Comparison of ENCODE assay signal across 8 mouse cellular contexts in genomic region chr1:131074524-131074938, GRCm38 (mm10). TPM values are rescaled to one million over a fixed set of nuclear protein-coding genes. Genes with fewer than 3 reads are reported as not detected.
DNase-seq lines count a peak whose midpoint lies in the region; ATAC-seq lines count a peak whose summit lies in the region.

No protein-coding gene starts in this region.

- 87% methylated on average over 8 of the region's 8 CpGs for WGBS in forebrain, embryonic 10.5 days
- WGBS in forebrain, embryonic 11.5 days = 86% methylated on average over 8 of the region's 8 CpGs
- whole genome bisulfite sequencing in hindbrain, embryonic 12.5 days = 80% methylated on average over 8 of the region's 8 CpGs
- WGBS in liver, embryonic 16.5 days (ENCODE audit: insufficient replicate concordance) = 18% methylated on average over 8 of the region's 8 CpGs

- H3K4me2 ChIP-seq in forebrain, embryonic 11.5 days (ENCODE audit: low read depth, low read length, severe bottlenecking) = no peak overlapping the region
- no peak overlapping the region for H3K4me2 ChIP-seq in hindbrain, embryonic 12.5 days (replicated peaks)
- H3K4me2 ChIP-seq in liver, embryonic 16.5 days (ENCODE audit: low read depth, low read length) = peak overlapping the region; percentile 34; the same call in 1 of the 2 replicates

- no peak for ATAC-seq in forebrain, embryonic 11.5 days (replicated peaks; ENCODE audit: low FRiP score)
- no peak for ATAC-seq in hindbrain, embryonic 12.5 days (ENCODE audit: low FRiP score)
- no peak for ATAC-seq in liver, embryonic 16.5 days (ENCODE audit: low read depth)

- H3K9me3 ChIP-seq in forebrain, embryonic 10.5 days = no peaks in the 10 kb centered on the region
- H3K9me3 ChIP-seq in forebrain, embryonic 11.5 days (ENCODE audit: control insufficient read depth, low read length) = no peaks in the 10 kb centered on the region
- H3K9me3 ChIP-seq in hindbrain, embryonic 12.5 days (replicated peaks) = 0 out of 2 replicates have a peak, but pooled peaks cover 4% of the 10 kb centered on the region
- H3K9me3 ChIP-seq in liver, embryonic 16.5 days (replicated peaks; ENCODE audit: control insufficient read depth, low read length) = no peaks in the 10 kb centered on the region

- peaks cover 74% of the 10 kb centered on the region for H3K4me1 ChIP-seq in forebrain, embryonic 10.5 days
- H3K4me1 ChIP-seq in forebrain, embryonic 11.5 days (replicated peaks; ENCODE audit: control insufficient read depth, insufficient read depth, low read length) = peaks cover 17% of the 10 kb centered on the region
- peaks cover 55% of the 10 kb centered on the region for H3K4me1 ChIP-seq in brown adipose tissue, adult 24 weeks (ENCODE audit: control insufficient read depth, insufficient read depth, insufficient read length, low read length)
- H3K4me1 ChIP-seq in hindbrain, embryonic 12.5 days = peaks cover 43% of the 10 kb centered on the region
- peaks cover 44% of the 10 kb centered on the region for H3K4me1 ChIP-seq in liver, embryonic 16.5 days (ENCODE audit: control insufficient read depth, low read depth, low read length)

- H3K27ac ChIP-seq in forebrain, embryonic 10.5 days = peak overlapping the region; percentile 68
- no peak overlapping the region for H3K27ac ChIP-seq in forebrain, embryonic 11.5 days (ENCODE audit: low read depth, low read length)
- peak overlapping the region; percentile 65 for H3K27ac ChIP-seq in brown adipose tissue, adult 24 weeks (replicated peaks; ENCODE audit: low read depth, low read length)
- peak overlapping the region; percentile 24; the same call in 1 of the 2 replicates for H3K27ac ChIP-seq in hindbrain, embryonic 12.5 days
- H3K27ac ChIP-seq in liver, embryonic 16.5 days (ENCODE audit: low read length) = peak overlapping the region; percentile 59

- no peak for DNase-seq in forebrain, embryonic 10.5 days (ENCODE audit: extremely low spot score, low spot score)
- DNase-seq in forebrain, embryonic 11.5 days (ENCODE audit: low spot score) = no peak
- no peak for DNase-seq in ovary, postnatal 10 days (ENCODE audit: low spot score)
- no peak for DNase-seq in spleen, postnatal 10 days (ENCODE audit: low spot score in 2 of 2)
- DNase-seq in kidney, adult 9 months = no peak

- H3K27me3 ChIP-seq in forebrain, embryonic 10.5 days (ENCODE audit: poor library complexity, severe bottlenecking) = no peaks in the 10 kb centered on the region
- H3K27me3 ChIP-seq in forebrain, embryonic 11.5 days (ENCODE audit: control insufficient read depth, insufficient read depth, low read length) = no peaks in the 10 kb centered on the region
- H3K27me3 ChIP-seq in hindbrain, embryonic 12.5 days = no peaks in the 10 kb centered on the region
- no peaks in the 10 kb centered on the region for H3K27me3 ChIP-seq in liver, embryonic 16.5 days (ENCODE audit: control insufficient read depth, insufficient read depth, low read depth, low read length)

- peaks cover 8% of the 10 kb centered on the region; the same call in 1 of the 2 replicates for H3K36me3 ChIP-seq in forebrain, embryonic 10.5 days (replicated peaks)
- no peaks in the 10 kb centered on the region for H3K36me3 ChIP-seq in forebrain, embryonic 11.5 days (ENCODE audit: control insufficient read depth, insufficient read depth, low read length)
- no peaks in the 10 kb centered on the region for H3K36me3 ChIP-seq in hindbrain, embryonic 12.5 days
- H3K36me3 ChIP-seq in liver, embryonic 16.5 days (ENCODE audit: control insufficient read depth, insufficient read depth) = no peaks in the 10 kb centered on the region

- no peak overlapping the region for H3K9ac ChIP-seq in forebrain, embryonic 11.5 days (ENCODE audit: low read length)
- H3K9ac ChIP-seq in hindbrain, embryonic 12.5 days = no peak overlapping the region
- no peak overlapping the region for H3K9ac ChIP-seq in liver, embryonic 16.5 days (ENCODE audit: low read depth, low read length)

- no peak overlapping the region for H3K4me3 ChIP-seq in forebrain, embryonic 10.5 days
- H3K4me3 ChIP-seq in forebrain, embryonic 11.5 days (ENCODE audit: low read depth, low read length) = no peak overlapping the region
- H3K4me3 ChIP-seq in brown adipose tissue, adult 24 weeks (ENCODE audit: insufficient read depth, low read depth, low read length) = no peak overlapping the region
- H3K4me3 ChIP-seq in hindbrain, embryonic 12.5 days = no peak overlapping the region
- no peak overlapping the region for H3K4me3 ChIP-seq in liver, embryonic 16.5 days (ENCODE audit: low read depth, low read length)

RNA-seq across cellular contexts. Expression of gene Mapkapk2, which starts 23.1 kb away (rescaled TPM):
- polyA plus RNA-seq in forebrain, embryonic 10.5 days (2016; fragmentation: Nextera tagmentation; extraction: Ambion mirVana) = 41.1 and 41.3 TPM in 2 replicates
- polyA plus RNA-seq in forebrain, embryonic 11.5 days (2014; fragmentation: Nextera tagmentation; extraction: Ambion mirVana) = 52.3 and 57.8 TPM in 2 replicates
- 76.7 and 87.6 TPM in 2 replicates for polyA plus RNA-seq in brown adipose tissue, adult 24 weeks (2012; ENCODE audit: insufficient read depth, insufficient read length, missing spikeins)
- 50.3 and 52.4 TPM in 2 replicates for polyA plus RNA-seq in hindbrain, embryonic 12.5 days (2016; fragmentation: Nextera tagmentation; extraction: Ambion mirVana)
- polyA plus RNA-seq in liver, embryonic 16.5 days (2015; fragmentation: Nextera tagmentation; extraction: Ambion mirVana) = 6.4 and 10.8 TPM in 2 replicates

RNA-seq across cellular contexts. Expression of gene Il10, which starts 54.9 kb away (rescaled TPM):
- polyA plus RNA-seq in forebrain, embryonic 10.5 days (2016; fragmentation: Nextera tagmentation; extraction: Ambion mirVana) = not detected in 2 replicates
- not detected in 2 replicates for polyA plus RNA-seq in forebrain, embryonic 11.5 days (2014; fragmentation: Nextera tagmentation; extraction: Ambion mirVana)
- polyA plus RNA-seq in brown adipose tissue, adult 24 weeks (2012; ENCODE audit: insufficient read depth, insufficient read length, missing spikeins) = not detected in 2 replicates
- not detected in 2 replicates for polyA plus RNA-seq in hindbrain, embryonic 12.5 days (2016; fragmentation: Nextera tagmentation; extraction: Ambion mirVana)
- polyA plus RNA-seq in liver, embryonic 16.5 days (2015; fragmentation: Nextera tagmentation; extraction: Ambion mirVana) = not detected in 2 replicates
